Mouse (Mus musculus) midbrain, embryonic 13.5 days (tissue): ENCODE results near the gene Meiob. TPM values are rescaled to one million over a fixed set of nuclear protein-coding genes. Genes with fewer than 3 reads are reported as not detected.

ENCODE experiments used
- ATAC-seq: fragments of 200-750 bp; cut with Nextera tagmentation; 2 replicates; pipeline ENCODE4 v1.8.0; 2017; ENCODE audit warnings: mild to moderate bottlenecking, moderate TSS enrichment, moderate library complexity
- H3K27ac ChIP-seq: fragments of 300-500 bp; sonication (generic); 2 replicates; pipeline ENCODE4 v1.5.1; 2015; ENCODE audit warnings: inconsistent platforms, mild to moderate bottlenecking, moderate library complexity
- H3K27me3 ChIP-seq: fragments of 300-500 bp; sonication (generic); 2 replicates; pipeline ENCODE4 v1.6.1; 2015; ENCODE audit warnings: mild to moderate bottlenecking, inconsistent platforms
- H3K36me3 ChIP-seq: fragments of 300-500 bp; sonication (generic); 2 replicates; pipeline ENCODE4 v1.6.1; 2015; ENCODE audit warnings: mild to moderate bottlenecking, inconsistent platforms
- H3K4me1 ChIP-seq: fragments of 300-500 bp; sonication (generic); replicated peaks from 2 replicates; pipeline ENCODE4 v1.6.1; 2015; ENCODE audit warnings: inconsistent platforms
- H3K4me2 ChIP-seq: fragments of 300-500 bp; sonication (generic); replicated peaks from 2 replicates; pipeline ENCODE4 v1.6.1; 2015; ENCODE audit warnings: moderate library complexity, mild to moderate bottlenecking, inconsistent platforms
- H3K4me3 ChIP-seq: fragments of 300-500 bp; sonication (generic); replicated peaks from 2 replicates; pipeline ENCODE4 v1.5.1; 2015; ENCODE audit warnings: mild to moderate bottlenecking, inconsistent platforms
- H3K9ac ChIP-seq: fragments of 300-500 bp; sonication (generic); replicated peaks from 2 replicates; pipeline ENCODE4 v1.6.1; 2015; ENCODE audit warnings: mild to moderate bottlenecking, inconsistent platforms
- H3K9me3 ChIP-seq: fragments of 300-500 bp; sonication (generic); 2 replicates; pipeline ENCODE4 v1.6.1; 2016; ENCODE audit warnings: mild to moderate bottlenecking, inconsistent platforms
- WGBS: fragments of 180-500 bp; shearing (Covaris S2); methylation state at CpG from one replicate; pipeline ENCODE4 v1.1.7; 2015; 5-methylcytosine and 5-hydroxymethylcytosine counted together
- polyA plus RNA-seq: library from polyadenylated mRNA; unstranded; fragments of >200 nt; fragmentation: Nextera tagmentation; extraction: Ambion mirVana; gene quantifications from 2 replicates; pipeline ENCODE4 v1.2.1, GENCODE M21; 2015

The Meiob gene
- polyA plus RNA-seq, 1 experiment from 2014 or later: not detected

GRCm38 (mm10) chr17:24794791-24795190 lies 9.3 kb upstream of the Meiob start:
- ATAC-seq: no peak
- WGBS: 77% methylated on average over 12 of the region's 12 CpGs
- Histone ChIP-seq H3K4me2 (no peak overlapping the region), H3K9me3 (no peaks in the 10 kb centered on the region), H3K9ac (no peak overlapping the region), H3K27ac (no peak overlapping the region), H3K4me3 (no peak overlapping the region), H3K4me1 (no peaks in the 10 kb centered on the region), H3K27me3 (0 out of 2 replicates have a peak, but pooled peaks cover 5% of the 10 kb centered on the region), H3K36me3 (no peaks in the 10 kb centered on the region)

DNA sequence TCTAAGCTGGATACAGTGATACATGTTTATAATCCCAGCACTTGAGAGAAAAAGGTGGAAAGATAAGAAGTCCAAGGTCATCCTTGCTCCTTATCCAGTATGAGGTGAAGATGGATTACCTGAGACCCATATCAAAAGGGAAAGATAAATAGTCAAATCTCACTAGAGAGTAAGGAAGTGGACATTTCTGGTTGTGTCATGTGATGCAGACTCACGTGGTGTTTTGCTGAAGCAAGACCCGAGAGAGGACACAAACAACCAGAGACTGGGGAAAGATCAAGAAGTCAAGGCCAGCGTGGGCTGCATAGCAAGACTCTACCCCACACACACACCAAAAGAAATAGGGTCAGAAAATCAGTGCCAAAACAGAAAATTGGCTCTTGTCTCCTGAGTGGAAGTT lies 7.1 kb upstream of the Meiob start:
- H3K27me3 ChIP-seq: no peaks in the 10 kb centered on the region
- no peak overlapping the region for H3K27ac ChIP-seq
- ATAC-seq: no peak
- no peak overlapping the region for H3K4me3 ChIP-seq
- no peaks in the 10 kb centered on the region for H3K36me3 ChIP-seq
- 75% methylated on average over 3 of the region's 3 CpGs for WGBS
- H3K9ac ChIP-seq: no peak overlapping the region
- H3K4me2 ChIP-seq: no peak overlapping the region
- H3K4me1 ChIP-seq: no peaks in the 10 kb centered on the region
- H3K9me3 ChIP-seq: no peaks in the 10 kb centered on the region

DNA sequence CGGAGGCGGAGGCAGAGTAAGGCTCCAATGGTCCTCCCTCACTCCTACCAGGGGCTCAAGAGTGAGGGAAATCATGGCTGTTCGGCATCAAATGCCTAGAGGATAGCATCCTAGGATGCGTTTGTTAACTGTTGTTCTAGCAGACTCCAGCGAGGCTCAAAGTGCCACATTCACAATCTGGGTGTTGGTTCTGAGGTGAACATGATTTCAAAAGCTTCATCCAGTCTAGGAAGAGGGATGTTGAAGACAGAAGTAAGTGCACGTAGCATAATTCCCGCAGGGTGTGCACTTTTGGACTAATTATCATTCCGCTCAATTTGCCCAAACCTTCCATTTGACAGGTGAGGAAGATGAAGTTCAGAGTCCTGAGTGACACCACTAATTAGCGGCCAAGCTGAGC lies 5.9 kb upstream of the Meiob start:
- no peak for ATAC-seq
- Histone ChIP-seq H3K36me3 (no peaks in the 10 kb centered on the region), H3K9ac (no peak overlapping the region), H3K4me2 (no peak overlapping the region), H3K27ac (no peak overlapping the region), H3K9me3 (no peaks in the 10 kb centered on the region), H3K4me1 (no peaks in the 10 kb centered on the region), H3K4me3 (no peak overlapping the region), H3K27me3 (peaks cover 6% of the 10 kb centered on the region)
- 64% methylated on average over 9 of the region's 9 CpGs for whole genome bisulfite sequencing

- peaks cover 18% of the 10 kb centered on the region for H3K27me3 ChIP-seq
- no peak overlapping the region for H3K27ac ChIP-seq
- no peaks in the 10 kb centered on the region for H3K36me3 ChIP-seq
- H3K9me3 ChIP-seq: no peaks in the 10 kb centered on the region
- H3K4me1 ChIP-seq: peaks cover 7% of the 10 kb centered on the region; the same call in 1 of the 2 replicates
- no peak for ATAC-seq
- WGBS: 89% methylated on average over 4 of the region's 4 CpGs
- H3K4me2 ChIP-seq: no peak overlapping the region
- no peak overlapping the region for H3K9ac ChIP-seq
- H3K4me3 ChIP-seq: no peak overlapping the region
Measured at GRCm38 (mm10) chr17:24799476-24799875, 4.6 kb upstream of the Meiob start.

- no peaks in the 10 kb centered on the region for H3K9me3 ChIP-seq
- peaks cover 10% of the 10 kb centered on the region; the same call in 1 of the 2 replicates for H3K4me1 ChIP-seq
- no peaks in the 10 kb centered on the region for H3K36me3 ChIP-seq
- no peak for ATAC-seq
- H3K4me2 ChIP-seq: no peak overlapping the region
- no peak overlapping the region for H3K9ac ChIP-seq
- no peak overlapping the region for H3K4me3 ChIP-seq
- H3K27ac ChIP-seq: no peak overlapping the region
- peaks cover 28% of the 10 kb centered on the region for H3K27me3 ChIP-seq
- 58% methylated on average over 3 of the region's 3 CpGs for WGBS
Measured at GRCm38 (mm10) chr17:24800524-24800923, 3.6 kb upstream of the Meiob start.

GRCm38 (mm10) chr17:24811211-24811610 lies 7.1 kb downstream of the Meiob start:
- Histone ChIP-seq H3K9ac (no peak overlapping the region), H3K4me1 (no peaks in the 10 kb centered on the region), H3K9me3 (no peaks in the 10 kb centered on the region), H3K4me2 (no peak overlapping the region), H3K27ac (no peak overlapping the region), H3K4me3 (no peak overlapping the region), H3K36me3 (no peaks in the 10 kb centered on the region), H3K27me3 (peaks cover 21% of the 10 kb centered on the region)
- 73% methylated on average over 3 of the region's 3 CpGs for WGBS
- ATAC-seq: no peak

DNA sequence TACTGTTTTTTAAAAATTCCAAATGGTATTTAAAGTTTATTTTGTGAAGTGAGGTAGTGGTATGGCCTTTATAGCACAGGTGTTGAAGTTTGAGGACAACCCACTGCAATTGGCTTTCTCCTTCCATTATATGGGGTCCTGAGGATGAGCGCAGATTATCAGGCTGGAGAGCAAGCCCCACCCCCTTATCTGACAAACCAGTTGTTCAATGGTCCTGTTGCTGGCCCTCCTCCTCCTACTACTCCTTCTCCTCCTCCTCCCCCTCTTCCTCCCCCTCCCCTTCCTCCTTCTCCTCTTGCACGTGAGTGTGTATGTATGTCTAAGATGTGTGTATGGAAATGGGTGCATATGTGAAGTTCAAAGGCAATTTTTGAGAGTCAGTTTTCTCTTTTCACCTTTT lies 8.1 kb downstream of the Meiob start:
- Histone ChIP-seq H3K27me3 (peaks cover 12% of the 10 kb centered on the region), H3K4me2 (no peak overlapping the region), H3K9me3 (no peaks in the 10 kb centered on the region), H3K9ac (no peak overlapping the region), H3K27ac (no peak overlapping the region), H3K4me1 (no peaks in the 10 kb centered on the region), H3K4me3 (no peak overlapping the region), H3K36me3 (no peaks in the 10 kb centered on the region)
- no peak for ATAC-seq
- 34% methylated on average over 2 of the region's 2 CpGs for WGBS

- 82% methylated on average over 5 of the region's 5 CpGs for WGBS
- ATAC-seq: no peak
- H3K36me3 ChIP-seq: no peaks in the 10 kb centered on the region
- H3K4me2 ChIP-seq: no peak overlapping the region
- no peaks in the 10 kb centered on the region for H3K9me3 ChIP-seq
- no peaks in the 10 kb centered on the region for H3K27me3 ChIP-seq
- H3K4me3 ChIP-seq: no peak overlapping the region
- no peak overlapping the region for H3K27ac ChIP-seq
- H3K9ac ChIP-seq: no peak overlapping the region
- no peaks in the 10 kb centered on the region for H3K4me1 ChIP-seq
Measured at GRCm38 (mm10) chr17:24815256-24815655, 11.2 kb downstream of the Meiob start.

DNA sequence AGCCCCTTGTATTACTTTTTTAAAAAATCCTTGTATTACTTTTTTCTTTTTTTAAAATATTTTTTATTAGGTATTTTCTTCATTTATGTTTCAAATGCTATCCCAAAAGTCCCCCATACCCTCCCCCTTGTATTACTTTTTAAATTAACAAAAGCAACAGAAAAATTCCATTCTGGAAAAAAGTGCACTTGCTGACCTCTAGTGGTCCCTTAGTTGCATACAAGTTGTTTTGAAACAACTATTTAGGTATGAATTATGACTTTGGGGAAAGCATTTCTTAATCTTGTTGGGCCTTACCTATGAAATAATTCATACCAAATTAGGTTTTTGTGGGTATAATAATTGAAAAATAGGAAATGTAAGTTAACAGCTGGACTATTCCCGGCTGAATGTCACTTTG lies 13.4 kb downstream of the Meiob start:
- H3K27ac ChIP-seq: no peak overlapping the region
- WGBS: 47% methylated on average over 1 of the region's 1 CpGs
- H3K4me3 ChIP-seq: no peak overlapping the region
- no peaks in the 10 kb centered on the region for H3K36me3 ChIP-seq
- no peak overlapping the region for H3K9ac ChIP-seq
- no peaks in the 10 kb centered on the region for H3K9me3 ChIP-seq
- ATAC-seq: no peak
- no peak overlapping the region for H3K4me2 ChIP-seq
- H3K27me3 ChIP-seq: no peaks in the 10 kb centered on the region
- no peaks in the 10 kb centered on the region for H3K4me1 ChIP-seq

GRCm38 (mm10) chr17:24818172-24818571 lies 14.1 kb downstream of the Meiob start:
- Histone ChIP-seq H3K4me3 (no peak overlapping the region), H3K4me1 (no peaks in the 10 kb centered on the region), H3K27ac (no peak overlapping the region), H3K4me2 (no peak overlapping the region), H3K9me3 (no peaks in the 10 kb centered on the region), H3K9ac (no peak overlapping the region), H3K36me3 (no peaks in the 10 kb centered on the region), H3K27me3 (no peaks in the 10 kb centered on the region)
- ATAC-seq: no peak
- WGBS: 54% methylated on average over 6 of the region's 6 CpGs

GRCm38 (mm10) chr17:24819469-24819868 lies 15.4 kb downstream of the Meiob start:
- Histone ChIP-seq H3K27me3 (no peaks in the 10 kb centered on the region), H3K4me1 (no peaks in the 10 kb centered on the region), H3K9me3 (no peaks in the 10 kb centered on the region), H3K27ac (no peak overlapping the region), H3K9ac (no peak overlapping the region), H3K4me3 (no peak overlapping the region), H3K36me3 (no peaks in the 10 kb centered on the region), H3K4me2 (no peak overlapping the region)
- no peak for ATAC-seq
- WGBS: 64% methylated on average over 2 of the region's 2 CpGs

DNA sequence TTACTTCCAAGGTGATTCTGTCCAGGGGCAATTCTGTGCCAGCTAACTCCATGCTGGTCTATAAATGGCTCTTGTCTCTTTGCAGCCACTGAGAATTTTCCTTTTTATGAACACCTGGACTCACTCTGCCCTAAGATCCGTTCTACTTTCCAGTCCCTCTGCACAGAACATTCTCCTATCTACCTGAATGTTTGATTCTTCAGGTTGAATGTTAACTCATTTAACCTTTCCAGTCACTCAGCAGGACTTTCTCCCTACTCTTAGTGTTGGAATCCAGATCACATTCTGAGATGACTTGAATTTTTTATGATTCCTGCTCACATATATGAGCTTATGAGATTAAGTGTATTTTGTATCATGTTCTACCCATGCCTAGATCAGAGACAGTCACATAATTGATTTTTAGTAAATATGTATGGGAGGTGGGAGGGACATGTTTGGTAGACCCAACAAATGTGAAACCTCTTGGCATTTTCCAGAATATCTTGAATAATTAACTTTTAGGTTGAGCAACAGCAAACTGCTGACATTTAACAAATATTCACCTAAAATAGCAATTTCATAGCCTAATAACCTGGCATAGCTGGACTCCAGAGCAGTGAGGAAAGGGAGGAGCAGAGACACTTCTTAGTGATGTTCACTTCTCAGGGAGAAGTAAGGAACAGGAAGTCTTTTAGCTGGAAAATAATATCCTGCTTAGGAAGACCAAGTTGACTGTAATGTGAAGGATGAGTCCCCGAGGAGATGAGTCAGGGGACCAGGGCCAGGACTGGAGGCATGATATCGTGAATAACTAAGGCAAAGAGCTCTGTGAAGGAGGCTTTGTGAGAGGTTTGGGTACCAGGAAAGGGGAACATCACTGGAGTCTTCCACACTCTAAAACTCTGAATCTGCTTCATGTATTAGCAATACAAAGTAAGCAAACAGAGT lies 17.5 kb downstream of the Meiob start:
- Histone ChIP-seq H3K9ac (no peak overlapping the region), H3K4me3 (no peak overlapping the region), H3K4me1 (no peaks in the 10 kb centered on the region), H3K4me2 (no peak overlapping the region), H3K9me3 (no peaks in the 10 kb centered on the region), H3K36me3 (no peaks in the 10 kb centered on the region), H3K27ac (no peak overlapping the region), H3K27me3 (no peaks in the 10 kb centered on the region)
- ATAC-seq: no peak
- 60% methylated on average over 3 of the region's 3 CpGs for WGBS

GRCm38 (mm10) chr17:24839842-24840241 lies 35.8 kb downstream of the Meiob start, which contains the start of gene Hagh:
Gene Hagh (plus strand): TSS chr17:24840143.
- Histone ChIP-seq H3K27me3 (peaks cover 18% of the 10 kb centered on the region; the same call in 1 of the 2 replicates), H3K4me2 (no peak within 1 kb of the TSS), H3K27ac (no peak within 1 kb of the TSS), H3K4me3 (no peak within 1 kb of the TSS), H3K4me1 (no peaks in the 10 kb centered on the region), H3K9ac (no peak within 1 kb of the TSS), H3K9me3 (no peaks in the 10 kb centered on the region), H3K36me3 (no peaks in the 10 kb centered on the region)
- ATAC-seq: no peak
- WGBS: 71% methylated on average over 8 of the region's 8 CpGs
